Mouse (Mus musculus) testis, postnatal 14 days (tissue): ENCODE results near the gene Mtf2.
"Not testable (repeated sequence)": the region's sequence is repeated elsewhere in the genome, so short reads cannot be mapped to it uniquely, and the experiment has no call there.

ENCODE experiments used
- DNase-seq: peaks from one replicate; pipeline ENCODE4 v3.0.0; 2021; ENCODE audit warnings: low spot score

Mtf2 gene

GRCm38 (mm10) chr5:108065465-108066411 lies at the start of gene Mtf2:
TSS of gene Mtf2 (plus strand) at chr5:108065674.
- peak; percentile 96 for DNase-seq

- DNase-seq: no peak
Observed at GRCm38 (mm10) chr5:108017232-108017631, 48.2 kb upstream of the Mtf2 start.

DNA sequence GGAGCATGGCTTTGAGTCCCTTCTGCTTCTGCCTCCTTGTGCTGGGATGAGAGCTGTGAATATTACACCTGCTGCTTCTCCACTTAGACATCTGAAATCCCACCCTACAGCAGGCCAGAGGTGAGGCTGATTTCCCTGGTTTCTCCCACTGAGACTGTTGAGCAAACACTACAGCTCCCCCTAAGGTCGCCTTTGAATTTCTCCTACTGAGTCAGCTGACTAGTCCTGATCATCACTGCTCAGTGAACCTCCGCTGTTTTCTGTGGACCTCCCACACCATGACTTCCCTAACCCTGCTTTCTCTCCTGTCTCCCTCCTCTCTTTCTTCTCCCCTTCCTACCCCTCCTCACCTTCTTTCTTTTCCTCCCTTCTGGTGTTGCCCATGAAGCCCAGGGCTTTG lies 46.1 kb upstream of the Mtf2 start:
- no peak for DNase-seq

DNA sequence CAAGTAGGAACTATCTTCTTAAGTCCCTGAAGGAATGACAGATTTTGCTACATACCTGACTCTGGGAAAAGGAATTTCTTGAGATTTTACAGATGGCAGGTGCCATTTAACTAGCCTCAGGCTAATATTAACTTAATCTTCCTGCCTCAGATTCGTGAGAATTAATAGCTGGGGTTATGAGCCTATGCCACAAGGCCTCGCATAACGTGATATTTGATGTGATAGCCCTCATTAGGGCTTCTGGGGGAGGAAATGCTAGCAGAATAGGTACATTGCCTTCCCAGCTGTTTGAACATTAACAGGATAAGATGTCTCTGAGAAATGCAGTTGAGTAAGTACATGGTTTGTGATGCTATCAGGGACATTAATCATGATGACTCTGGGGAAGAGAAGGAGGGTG lies 44.1 kb upstream of the Mtf2 start:
- no peak for DNase-seq

DNA sequence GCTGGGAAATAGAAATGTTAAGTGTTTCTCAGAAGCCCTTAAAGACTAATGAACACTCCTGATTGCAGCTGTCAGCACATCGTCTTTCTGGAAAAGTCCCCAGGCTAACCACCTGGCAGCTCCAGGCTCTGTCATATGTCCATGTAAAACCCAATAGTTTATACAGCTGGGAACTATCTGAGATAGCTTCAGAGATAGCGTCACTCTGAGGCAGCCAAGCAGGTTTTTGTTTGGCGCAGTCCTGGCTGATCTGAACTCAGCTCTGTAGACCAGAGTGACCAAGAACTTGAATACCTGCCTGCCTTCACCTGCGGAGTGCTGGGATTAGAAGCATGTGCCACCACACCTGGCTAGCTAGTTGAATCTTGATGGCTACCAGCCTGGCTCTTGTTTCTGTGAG lies 37.2 kb upstream of the Mtf2 start:
- no peak for DNase-seq

DNA sequence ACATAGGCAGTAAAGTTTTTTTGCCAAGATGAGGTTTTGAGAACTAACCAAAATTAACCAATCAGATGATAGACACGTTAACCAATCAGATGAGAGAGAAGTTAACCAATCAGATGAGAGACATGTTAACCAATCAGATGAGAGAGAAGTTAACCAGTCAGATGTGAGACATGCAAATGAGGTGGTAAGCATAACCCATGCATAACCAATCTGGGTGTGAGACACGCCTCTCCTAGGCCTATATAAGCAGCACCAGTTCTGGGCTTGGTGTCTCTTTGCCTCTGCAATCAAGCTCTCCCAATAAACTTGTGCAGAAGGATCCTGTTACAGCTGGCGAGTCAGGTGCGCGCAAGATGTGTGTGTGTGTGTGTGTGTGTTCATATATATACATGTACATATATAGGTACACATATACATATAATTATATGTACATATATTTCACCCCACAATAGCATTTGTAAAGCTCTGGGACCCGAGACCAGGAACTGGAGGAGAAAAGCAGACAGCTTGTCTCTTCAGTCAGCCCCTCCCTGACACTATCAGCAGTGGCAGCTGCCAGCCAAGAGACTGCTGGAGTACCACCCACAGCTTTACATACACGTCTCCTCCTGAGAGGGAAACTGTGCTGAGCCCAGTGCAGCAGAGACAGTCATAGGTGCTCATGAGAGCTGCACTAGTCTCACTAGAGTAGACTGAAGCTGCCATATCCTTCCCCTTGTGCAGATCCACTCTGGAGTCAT lies 36.5 kb upstream of the Mtf2 start:
- not testable (repeated sequence) for DNase-seq

GRCm38 (mm10) chr5:108029968-108030367 lies 35.5 kb upstream of the Mtf2 start:
- DNase-seq: no peak

DNA sequence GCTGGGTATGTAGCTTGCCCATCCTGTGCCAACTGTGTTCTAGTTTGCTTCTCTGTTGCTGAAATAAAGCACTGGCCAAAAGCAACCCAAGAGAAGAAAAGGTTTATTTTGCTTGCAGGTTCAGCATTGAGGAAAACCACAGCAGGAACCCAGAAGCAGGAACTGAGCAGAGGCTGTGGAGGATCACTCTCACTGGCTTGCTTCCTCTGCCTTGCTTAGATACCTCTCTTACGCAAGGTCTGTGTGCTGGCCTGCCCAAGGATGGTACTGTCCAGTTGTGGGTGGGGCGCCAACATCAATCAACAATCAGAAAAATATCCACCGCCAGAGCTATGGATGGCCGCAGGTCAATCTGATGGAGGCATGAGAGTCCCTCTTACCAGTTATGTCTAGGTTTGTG lies 34.2 kb upstream of the Mtf2 start:
- no peak for DNase-seq

DNA sequence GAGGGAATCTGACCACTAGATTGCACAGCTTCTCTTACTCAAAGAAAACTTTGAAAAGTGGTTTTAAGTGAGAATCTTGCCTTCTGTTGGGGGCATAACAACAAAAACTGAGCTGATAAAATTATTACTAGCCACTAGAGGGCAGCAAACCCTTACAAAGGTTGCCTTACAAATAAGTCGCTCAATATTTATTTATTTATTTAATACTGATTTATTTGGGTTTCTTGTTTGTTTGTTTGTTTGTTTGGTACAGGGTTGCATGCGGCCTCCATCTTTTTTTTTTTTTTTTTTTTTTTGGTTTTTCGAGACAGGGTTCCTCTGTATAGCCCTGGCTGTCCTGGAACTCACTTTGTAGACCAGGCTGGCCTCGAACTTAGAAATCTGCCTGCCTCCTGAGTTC lies 31.3 kb upstream of the Mtf2 start:
- DNase-seq: no peak

DNA sequence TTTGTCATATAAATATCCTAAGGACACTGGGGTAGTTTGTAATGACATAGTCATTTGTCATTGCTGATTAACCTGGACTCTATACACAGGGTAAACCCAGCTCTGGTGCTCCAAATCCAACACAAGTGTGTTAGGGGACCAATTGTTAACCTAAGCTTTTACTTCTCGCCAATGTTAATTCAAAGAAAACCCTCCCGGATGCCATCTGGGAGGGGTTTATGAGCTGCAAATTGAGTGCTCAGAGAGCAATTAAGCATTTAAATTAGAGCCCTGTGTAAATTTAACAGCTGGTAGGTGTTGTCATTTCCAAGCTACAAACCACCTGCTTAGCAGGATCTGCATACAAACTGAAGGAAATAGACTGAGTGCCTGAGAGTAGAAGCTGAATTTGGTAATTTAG lies 30.0 kb upstream of the Mtf2 start:
- no peak for DNase-seq

DNA sequence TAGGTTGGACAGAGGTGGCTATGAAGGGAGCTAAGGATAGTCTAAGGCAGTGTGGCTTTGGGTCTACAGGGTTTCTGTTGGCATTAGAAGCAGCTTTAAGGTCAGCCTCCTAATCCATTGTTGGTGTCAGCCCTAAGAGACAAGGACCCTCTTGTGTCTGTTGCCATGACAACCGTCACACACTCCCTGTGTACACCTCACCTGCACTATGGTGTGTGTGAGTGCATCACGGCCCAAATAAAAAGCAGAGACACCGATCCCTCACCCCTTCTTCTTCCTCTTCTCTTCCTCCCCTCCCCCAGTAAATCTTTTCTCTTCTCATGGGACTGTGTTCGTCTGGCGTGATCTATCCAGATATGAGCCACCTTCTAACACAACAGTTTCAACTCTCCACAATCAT lies 23.4 kb upstream of the Mtf2 start:
- no peak for DNase-seq

DNA sequence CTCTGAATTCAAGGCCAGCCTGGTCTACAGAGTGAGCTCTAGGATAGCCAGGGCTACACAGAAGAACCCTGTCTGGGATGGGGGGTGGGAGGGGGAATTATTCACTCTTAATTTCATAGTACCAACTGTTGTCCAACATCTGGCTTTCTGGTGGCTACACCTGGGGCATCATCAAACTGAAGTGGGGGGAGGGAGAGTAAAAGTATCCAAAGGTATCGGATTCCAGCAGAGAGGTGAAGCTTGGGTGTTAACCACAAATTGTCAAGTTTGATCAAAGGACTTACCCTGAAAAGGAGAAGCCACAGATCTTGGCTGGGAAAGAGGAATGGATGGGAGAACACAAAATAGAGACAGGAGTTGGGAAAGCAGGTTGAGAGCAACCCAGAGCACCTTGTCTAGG lies 21.6 kb upstream of the Mtf2 start:
- peak; percentile 29 for DNase-seq

- DNase-seq: no peak
Observed at GRCm38 (mm10) chr5:108049711-108050268, 15.7 kb upstream of the Mtf2 start.

- no peak for DNase-seq
Observed at GRCm38 (mm10) chr5:108051026-108051425, 14.4 kb upstream of the Mtf2 start.

DNA sequence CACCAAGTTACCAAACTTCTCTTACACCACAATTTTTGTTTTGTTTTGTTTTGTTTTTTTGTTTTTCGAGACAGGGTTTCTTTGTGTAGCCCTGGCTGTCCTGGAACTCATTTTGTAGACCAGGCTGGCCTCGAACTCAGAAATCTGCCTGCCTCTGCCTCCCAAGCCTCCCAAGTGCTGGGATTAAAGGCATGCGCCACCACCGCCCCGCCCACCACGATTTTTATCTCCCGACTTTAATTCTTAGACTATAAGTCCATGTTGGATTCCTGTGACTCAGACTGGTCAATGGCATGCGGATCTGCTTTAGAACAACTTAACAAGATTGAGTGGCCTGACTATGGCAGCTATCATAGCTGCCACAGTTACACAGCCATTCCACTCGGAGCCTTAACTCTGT lies 13.7 kb upstream of the Mtf2 start:
- not testable (repeated sequence) for DNase-seq

DNA sequence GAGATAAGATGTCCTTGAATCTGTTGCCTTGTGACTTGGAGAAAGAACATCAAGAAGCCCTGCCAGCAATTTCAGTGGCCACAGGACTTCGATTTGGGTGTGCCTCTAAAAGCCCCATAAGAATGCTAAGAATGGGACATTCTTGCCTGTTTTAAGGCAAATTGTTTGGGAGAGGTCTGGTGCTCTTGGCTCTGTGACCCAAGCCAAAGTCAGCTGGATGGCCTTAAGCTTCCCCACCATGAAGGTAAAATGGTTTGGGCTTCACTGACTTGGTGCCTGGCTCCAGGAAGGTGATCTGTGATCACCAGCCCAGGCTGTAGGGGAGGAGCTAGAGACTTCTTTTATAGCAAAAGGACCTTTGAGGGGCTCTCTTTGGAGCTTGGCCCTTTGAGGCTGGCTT lies 13.3 kb upstream of the Mtf2 start:
- DNase-seq: no peak

DNA sequence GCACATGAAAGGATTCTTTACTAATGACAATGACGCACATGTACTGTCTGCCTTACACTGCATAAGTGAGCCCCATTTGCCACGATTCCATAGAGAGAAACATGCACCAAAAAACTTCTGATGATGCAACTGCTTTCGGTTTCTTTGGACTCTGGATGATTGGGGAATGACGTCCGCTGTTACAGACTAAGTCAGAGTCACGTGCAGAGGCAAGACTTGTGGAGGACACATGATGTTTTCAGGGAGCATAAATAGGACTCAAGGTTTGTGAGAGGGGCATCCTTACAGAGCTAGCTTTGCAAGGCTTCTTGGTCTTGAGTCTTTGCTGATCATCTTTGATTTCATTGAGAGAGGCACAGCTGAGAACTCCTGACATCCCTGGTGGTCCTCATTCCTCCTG lies 11.9 kb upstream of the Mtf2 start:
- no peak for DNase-seq

- no peak for DNase-seq
Observed at GRCm38 (mm10) chr5:108060413-108060812, 5.1 kb upstream of the Mtf2 start.

DNA sequence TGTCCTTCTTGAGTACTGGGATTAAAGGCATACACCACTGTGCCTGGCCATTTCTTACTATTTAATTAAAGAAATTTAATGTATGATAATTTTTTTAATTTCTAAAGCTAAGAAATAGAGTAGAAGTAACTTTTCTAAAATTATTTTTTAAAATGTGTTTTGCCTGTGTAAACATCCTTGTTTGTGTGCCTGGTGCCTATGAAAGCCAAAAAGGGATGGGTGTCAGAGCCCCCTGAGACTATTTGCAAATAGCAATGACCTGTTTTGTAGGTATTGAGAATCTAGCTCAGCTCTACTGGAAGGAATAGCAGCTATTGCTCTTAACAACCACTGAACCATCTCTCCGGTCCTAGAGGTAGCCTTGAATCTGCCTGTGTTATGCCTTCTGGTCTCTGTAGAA lies 6.8 kb downstream of the Mtf2 start:
- DNase-seq: no peak

DNA sequence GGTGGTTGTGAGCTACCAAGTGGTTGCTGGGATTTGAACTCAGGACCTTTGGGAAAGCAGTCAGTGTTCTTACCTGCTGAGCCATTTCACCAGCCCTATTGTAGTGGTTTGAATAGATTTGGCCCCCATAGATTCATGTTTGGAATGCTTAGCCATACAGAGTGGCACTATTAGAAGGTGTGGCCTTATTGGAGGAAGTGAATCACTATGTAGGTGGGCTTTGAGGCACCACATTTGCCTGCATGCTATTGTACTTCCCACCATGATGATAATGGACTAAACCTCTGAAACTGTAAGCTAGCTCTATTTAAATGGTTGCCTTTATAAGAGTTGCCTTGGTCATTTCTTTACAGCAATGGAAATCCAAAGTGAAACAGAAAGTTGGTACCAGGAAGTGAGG lies 10.8 kb downstream of the Mtf2 start:
- no peak for DNase-seq

GRCm38 (mm10) chr5:108076833-108077540 lies 11.5 kb downstream of the Mtf2 start:
- DNase-seq: no peak

GRCm38 (mm10) chr5:108079603-108080002 lies 14.1 kb downstream of the Mtf2 start:
- no peak for DNase-seq
